Mouse (Mus musculus) olfactory bulb, adult 2 months (tissue): Measurements from ENCODE around the gene Gpat3. TPM values are rescaled to one million over a fixed set of nuclear protein-coding genes. Genes with fewer than 3 reads are reported as not detected.

Source experiments
- H3K27ac ChIP-seq: fragments of 200-500 bp; 2 replicates; pipeline ENCODE4 v1.5.1; 2012; ENCODE audit warnings: low read depth, low read length; ENCODE audit not compliant: insufficient read depth
- H3K4me1 ChIP-seq: fragments of 200-500 bp; 2 replicates; pipeline ENCODE4 v1.6.1; 2012; ENCODE audit warnings: low read length; ENCODE audit not compliant: control insufficient read depth, insufficient read depth
- H3K4me3 ChIP-seq: fragments of 200-500 bp; 2 replicates; pipeline ENCODE4 v1.5.1; 2012; ENCODE audit warnings: mild to moderate bottlenecking, low read depth, low read length, moderate library complexity; ENCODE audit not compliant: insufficient read depth
- CTCF ChIP-seq: fragments of 200-500 bp; IDR thresholded peaks from 2 replicates; pipeline ENCODE4 v1.5.1; 2012; ENCODE audit warnings: low read depth, mild to moderate bottlenecking, low read length, moderate library complexity; ENCODE audit not compliant: insufficient read depth
- POLR2A ChIP-seq: fragments of 200-500 bp; IDR thresholded peaks from 2 replicates; pipeline ENCODE4 v1.6.1; 2012; ENCODE audit warnings: mild to moderate bottlenecking, low read depth, low read length, moderate library complexity; ENCODE audit not compliant: insufficient read depth
- WGBS: fragments of 180-500 bp; shearing (Covaris S2); methylation state at CpG from one replicate; pipeline ENCODE4 v1.1.7; 2018; 5-methylcytosine and 5-hydroxymethylcytosine counted together
- polyA plus RNA-seq: library from polyadenylated mRNA; stranded (reverse); fragments of >200 nt; gene quantifications from 2 replicates; pipeline ENCODE4 v1.2.4, GENCODE M21; 2012; ENCODE audit warnings: low replicate concordance; ENCODE audit not compliant: missing spikeins, insufficient read depth, insufficient read length

Gpat3 gene
- polyA plus RNA-seq, 1 experiment, result not detected

DNA sequence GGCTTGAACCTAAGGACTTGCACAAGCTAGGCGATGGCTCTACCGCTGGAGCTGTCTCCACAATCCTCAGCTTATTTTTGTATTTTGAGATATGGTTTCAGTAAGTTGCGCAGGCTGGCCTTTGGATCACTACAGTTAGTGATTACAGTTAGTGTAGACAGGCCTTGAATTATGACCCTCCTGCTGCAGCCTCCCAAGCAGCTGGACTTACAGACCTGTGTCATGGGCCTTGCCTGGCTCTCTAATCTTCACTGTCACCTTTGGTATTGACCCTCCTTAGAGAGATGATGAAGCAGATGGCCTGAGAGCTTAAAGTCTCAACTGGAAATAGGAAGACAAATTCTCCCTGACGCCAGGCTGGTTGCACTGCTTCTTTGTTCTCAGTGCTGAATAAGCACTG is 8.4 kb downstream of the Gpat3 start:
- Histone ChIP-seq H3K27ac (no peak overlapping the region), H3K4me3 (no peak overlapping the region), H3K4me1 (no peaks in the 10 kb centered on the region)
- 88% methylated on average over 4 of the region's 4 CpGs for WGBS
- TF ChIP-seq POLR2A, result no peak
- no peak for TF ChIP-seq CTCF

DNA sequence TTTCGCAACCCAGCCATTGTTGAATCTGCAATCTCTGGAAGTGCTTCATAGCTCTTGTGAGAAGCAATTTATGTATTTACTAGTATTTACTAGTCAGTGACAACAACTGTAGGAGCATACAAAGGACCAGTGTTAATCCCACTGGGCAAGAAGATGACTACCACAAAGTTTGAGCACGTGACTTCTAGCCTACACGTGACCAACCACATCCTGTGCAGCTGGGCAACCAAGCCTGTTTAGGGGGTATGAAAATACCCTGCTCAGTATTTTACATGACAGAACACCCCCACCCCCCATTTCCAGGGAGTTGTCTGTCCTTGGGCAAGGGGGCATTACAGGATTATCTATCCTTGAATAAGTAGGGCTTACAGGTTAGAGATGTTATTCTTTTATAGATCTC is 11.0 kb downstream of the Gpat3 start:
- TF ChIP-seq POLR2A, result no peak
- TF ChIP-seq CTCF, result no peak

DNA sequence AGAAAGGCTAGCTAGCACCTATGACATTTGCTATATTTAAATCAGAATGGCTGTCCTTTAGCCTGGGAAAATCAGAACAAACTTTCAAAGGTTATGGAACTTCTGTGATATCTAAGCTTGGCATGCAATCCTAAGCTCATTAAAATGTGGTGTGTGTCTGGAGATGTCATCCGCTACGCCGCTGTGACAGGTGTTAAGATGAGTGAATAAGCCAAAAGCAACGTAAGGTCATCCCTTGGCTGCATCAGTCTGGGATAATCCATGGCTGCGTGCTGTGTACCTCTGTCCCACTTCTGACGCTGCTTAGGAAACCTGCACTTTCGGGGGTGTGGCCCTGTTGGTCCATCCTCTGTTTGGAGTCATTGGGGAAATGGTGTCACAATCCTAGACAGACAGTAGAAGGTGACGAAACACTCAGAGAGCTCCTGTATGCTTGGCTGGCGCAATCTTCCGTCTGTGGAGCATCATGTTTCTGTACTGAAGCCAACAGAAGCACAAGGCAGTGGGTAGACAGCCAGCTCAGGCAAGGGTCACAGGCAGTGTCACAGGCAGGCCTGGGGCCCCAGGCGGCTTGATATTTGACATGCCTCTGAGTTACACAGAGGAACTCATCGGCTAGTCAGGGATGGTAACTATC is 15.0 kb downstream of the Gpat3 start:
- H3K4me1 ChIP-seq, result 0 out of 2 replicates have a peak, but pooled peaks cover 2% of the 10 kb centered on the region
- TF ChIP-seq CTCF, result no peak
- TF ChIP-seq POLR2A, result no peak
- H3K4me3 ChIP-seq, result no peak overlapping the region
- no peak overlapping the region for H3K27ac ChIP-seq
- 84% methylated on average over 12 of the region's 12 CpGs for WGBS

More for the DNA sequence above, 11.0 kb downstream of the Gpat3 start:
- Histone ChIP-seq H3K27ac (no peak overlapping the region), H3K4me3 (no peak overlapping the region), H3K4me1 (no peaks in the 10 kb centered on the region)
- WGBS, result 91% methylated on average over 3 of the region's 3 CpGs

DNA sequence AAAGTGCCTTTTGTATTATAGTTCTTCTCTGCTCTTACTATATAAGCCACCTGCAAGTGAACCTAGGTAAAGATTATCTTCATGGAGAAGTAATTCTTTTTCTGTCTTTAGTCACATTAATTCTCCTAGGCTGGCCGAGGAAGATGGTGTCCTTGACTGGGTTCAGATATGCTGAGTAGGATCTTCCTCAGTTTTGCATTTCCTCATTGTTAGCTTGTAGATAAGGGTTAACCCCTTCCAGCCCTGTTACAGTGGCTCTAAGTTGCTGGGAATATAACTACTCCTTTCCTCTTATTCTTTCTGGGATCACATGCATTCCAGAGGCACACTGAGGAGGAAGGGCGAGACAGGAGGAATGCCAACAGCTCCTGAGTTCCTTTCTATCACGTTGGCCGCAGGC is 15.6 kb downstream of the Gpat3 start:
- H3K27ac ChIP-seq, result no peak overlapping the region
- no peak for TF ChIP-seq CTCF
- TF ChIP-seq POLR2A, result no peak
- WGBS, result 77% methylated on average over 4 of the region's 4 CpGs
- H3K4me3 ChIP-seq, result no peak overlapping the region
- 0 out of 2 replicates have a peak, but pooled peaks cover 2% of the 10 kb centered on the region for H3K4me1 ChIP-seq

DNA sequence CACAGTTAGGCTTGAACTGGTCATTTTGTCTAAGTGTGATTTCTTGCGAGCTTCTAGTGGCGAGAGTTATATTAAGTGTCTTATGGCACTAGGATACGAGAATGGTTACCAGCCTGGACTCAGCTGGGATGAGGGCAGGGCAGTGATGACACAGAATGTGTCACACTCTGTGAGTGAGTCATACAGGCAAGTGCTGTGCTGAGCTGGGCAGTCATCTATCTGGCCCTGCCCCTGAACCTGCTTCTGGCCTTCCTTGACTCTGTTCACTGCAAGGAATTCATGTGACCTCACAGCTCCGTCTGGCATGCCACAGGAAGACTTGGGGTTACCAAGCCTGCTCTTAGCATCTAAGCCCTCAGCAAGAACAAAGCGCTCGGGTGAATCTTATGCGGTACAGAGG is 16.3 kb downstream of the Gpat3 start:
- no peak overlapping the region for H3K4me3 ChIP-seq
- 0 out of 2 replicates have a peak, but pooled peaks cover 2% of the 10 kb centered on the region for H3K4me1 ChIP-seq
- WGBS, result 85% methylated on average over 7 of the region's 7 CpGs
- TF ChIP-seq POLR2A (no peak), CTCF (no peak)
- H3K27ac ChIP-seq, result no peak overlapping the region

DNA sequence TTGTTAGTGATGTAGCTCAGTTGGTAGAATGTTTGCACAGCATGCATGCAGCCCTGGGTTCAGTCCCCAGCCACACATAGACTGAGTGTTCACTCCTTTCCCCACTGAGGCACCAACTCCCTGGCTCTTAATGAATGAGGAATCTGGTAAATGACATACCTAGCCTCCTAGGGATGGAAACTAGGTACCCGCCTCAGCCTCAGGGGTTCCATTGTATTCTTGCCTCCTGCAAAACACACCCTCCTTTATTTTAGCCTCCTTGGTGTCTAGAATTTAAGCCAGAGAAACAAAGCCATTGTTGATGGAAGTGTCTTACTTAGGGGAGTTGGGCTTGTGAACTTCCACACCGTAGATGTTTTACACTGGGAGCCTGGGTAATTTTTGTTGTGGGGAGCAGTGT is 17.6 kb downstream of the Gpat3 start:
- 69% methylated on average over 2 of the region's 2 CpGs for WGBS
- no peak overlapping the region for H3K4me3 ChIP-seq
- H3K4me1 ChIP-seq, result 0 out of 2 replicates have a peak, but pooled peaks cover 2% of the 10 kb centered on the region
- TF ChIP-seq POLR2A, result no peak
- no peak for TF ChIP-seq CTCF
- no peak overlapping the region for H3K27ac ChIP-seq

DNA sequence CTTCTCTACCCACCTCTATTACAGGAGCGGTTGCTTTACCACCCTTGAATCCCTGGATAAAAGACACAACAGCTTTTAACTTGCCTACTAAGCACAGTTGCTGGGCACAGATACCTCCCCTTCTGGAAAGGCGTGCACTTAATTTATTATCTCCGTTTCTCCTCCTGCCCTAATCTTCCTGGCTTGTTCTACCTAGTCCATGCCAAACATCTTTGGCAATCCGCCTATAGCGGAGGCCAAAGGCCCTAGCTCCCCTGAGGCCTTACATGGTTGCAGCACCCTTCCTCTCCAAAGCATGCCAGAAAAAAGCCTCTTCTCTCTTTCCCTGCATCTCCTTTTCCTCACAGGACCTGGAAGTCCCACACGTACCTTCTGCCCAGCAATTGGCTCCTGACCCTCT is 18.9 kb downstream of the Gpat3 start:
- H3K4me3 ChIP-seq, result no peak overlapping the region
- 87% methylated on average over 6 of the region's 6 CpGs for WGBS
- no peak for TF ChIP-seq CTCF
- no peak overlapping the region for H3K27ac ChIP-seq
- H3K4me1 ChIP-seq, result 0 out of 2 replicates have a peak, but pooled peaks cover 2% of the 10 kb centered on the region

DNA sequence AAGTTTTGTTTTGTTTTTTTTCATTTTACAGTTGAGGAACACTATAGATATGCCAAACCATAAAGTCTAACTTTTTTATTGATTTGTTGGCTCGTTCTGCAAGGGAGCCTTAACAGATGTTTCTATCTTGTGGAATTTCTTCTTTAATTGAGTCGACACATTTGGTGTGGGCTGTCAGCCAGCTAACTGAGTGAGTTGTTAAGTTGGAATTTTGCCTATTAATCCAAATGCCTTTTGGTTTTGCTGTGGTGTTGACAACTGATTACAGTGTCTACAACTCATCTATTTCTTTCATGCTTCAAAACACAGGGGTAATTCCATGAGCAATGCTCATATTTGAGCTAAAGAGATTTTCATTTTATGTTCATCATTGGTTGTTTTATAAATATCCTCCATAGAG is 20.7 kb downstream of the Gpat3 start:
- Histone ChIP-seq H3K4me3 (no peak overlapping the region), H3K4me1 (0 out of 2 replicates have a peak, but pooled peaks cover 2% of the 10 kb centered on the region), H3K27ac (no peak overlapping the region)
- 48% methylated on average over 2 of the region's 2 CpGs for WGBS
- TF ChIP-seq POLR2A, result no peak
- no peak for TF ChIP-seq CTCF

DNA sequence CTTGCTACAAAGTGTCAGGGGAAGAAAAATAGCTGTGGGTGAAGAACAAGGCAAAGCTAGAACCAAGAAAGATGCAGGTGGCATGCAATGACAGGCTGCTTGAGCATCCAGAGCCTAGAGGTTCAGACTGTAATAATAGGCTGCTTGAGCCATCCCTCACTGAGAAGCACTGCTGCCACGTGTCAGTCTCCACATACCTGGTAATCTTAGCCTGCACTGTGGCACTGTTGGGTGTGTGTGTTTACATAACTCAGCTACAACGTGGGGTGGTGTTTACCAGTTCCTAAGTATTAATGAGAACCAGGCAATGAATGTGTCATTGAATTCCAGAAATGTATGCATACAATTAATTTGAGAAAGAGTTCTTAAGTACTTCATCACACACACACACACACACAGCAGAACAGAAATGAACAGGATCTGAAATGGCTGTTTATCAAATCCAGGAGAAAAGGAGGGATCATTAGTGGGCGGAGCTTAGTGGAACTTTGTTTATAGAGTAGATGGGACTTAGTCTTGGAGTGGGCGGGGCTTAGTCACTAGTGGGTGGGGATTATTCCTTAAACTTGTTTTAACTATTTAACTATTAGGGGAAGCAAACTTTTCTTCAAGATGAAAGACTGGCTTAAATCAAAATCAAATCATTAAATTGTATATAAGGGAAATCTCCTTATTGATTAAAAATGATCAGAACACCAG is 23.8 kb downstream of the Gpat3 start:
- Histone ChIP-seq H3K27ac (no peak overlapping the region), H3K4me1 (no peaks in the 10 kb centered on the region), H3K4me3 (no peak overlapping the region)
- TF ChIP-seq CTCF, result no peak
- no peak for TF ChIP-seq POLR2A
- 59% methylated on average over 4 of the region's 4 CpGs for WGBS

DNA sequence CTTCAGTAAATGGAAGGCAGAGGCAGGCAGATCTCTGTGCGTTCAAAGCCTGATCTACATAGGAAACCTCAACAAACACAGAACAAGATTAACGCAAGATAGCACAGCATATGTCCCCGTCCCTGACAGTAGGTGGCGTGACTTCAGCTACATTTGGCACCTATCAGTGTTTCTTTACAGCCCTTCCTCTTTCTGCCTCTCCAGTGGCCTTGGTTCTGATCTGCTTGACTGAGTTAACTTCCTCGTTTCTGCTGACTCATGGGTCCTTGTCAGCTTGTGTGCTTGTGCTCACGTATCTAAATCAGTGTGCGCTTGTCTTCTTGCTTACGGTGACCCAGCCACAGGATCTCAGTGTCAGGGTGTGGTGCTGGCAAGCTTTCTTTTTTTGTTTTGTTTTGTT is 26.5 kb downstream of the Gpat3 start:
- TF ChIP-seq CTCF (no peak), POLR2A (no peak)
- Histone ChIP-seq H3K4me3 (no peak overlapping the region), H3K4me1 (no peaks in the 10 kb centered on the region), H3K27ac (no peak overlapping the region)
- 86% methylated on average over 8 of the region's 8 CpGs for WGBS
